Mouse (Mus musculus) forebrain, embryonic 15.5 days (tissue): ENCODE measurements around the gene Atp2b2. TPM values are rescaled to one million over a fixed set of nuclear protein-coding genes. Genes with fewer than 3 reads are reported as not detected.
A peak's percentile ranks its signal among the peaks of the same experiment; 100 is the strongest.

ENCODE experiments used
- ATAC-seq: fragments of 200-750 bp; cut with Nextera tagmentation; replicated peaks from 2 replicates; pipeline ENCODE4 v1.8.0; 2017; ENCODE audit warnings: mild to moderate bottlenecking, moderate TSS enrichment, moderate library complexity
- H3K27ac ChIP-seq: fragments of 300-500 bp; sonication (generic); replicated peaks from 2 replicates; pipeline ENCODE4 v1.5.1; 2015; ENCODE audit warnings: mild to moderate bottlenecking, inconsistent platforms
- H3K27me3 ChIP-seq: fragments of 300-500 bp; sonication (generic); 2 replicates; pipeline ENCODE4 v1.6.1; 2015; ENCODE audit warnings: inconsistent platforms
- H3K36me3 ChIP-seq: fragments of 300-500 bp; sonication (generic); 2 replicates; pipeline ENCODE4 v1.6.1; 2015; ENCODE audit warnings: mild to moderate bottlenecking, inconsistent platforms
- H3K4me1 ChIP-seq: fragments of 300-500 bp; sonication (generic); 2 replicates; pipeline ENCODE4 v1.6.1; 2015; ENCODE audit warnings: inconsistent platforms
- H3K4me2 ChIP-seq: fragments of 300-500 bp; sonication (generic); replicated peaks from 2 replicates; pipeline ENCODE4 v1.6.1; 2015; ENCODE audit warnings: mild to moderate bottlenecking, inconsistent platforms
- H3K4me3 ChIP-seq: fragments of 300-500 bp; sonication (generic); 2 replicates; pipeline ENCODE4 v1.5.1; 2015; ENCODE audit warnings: mild to moderate bottlenecking, inconsistent platforms
- H3K9ac ChIP-seq: fragments of 300-500 bp; sonication (generic); replicated peaks from 2 replicates; pipeline ENCODE4 v1.6.1; 2015; ENCODE audit warnings: mild to moderate bottlenecking, inconsistent platforms
- H3K9me3 ChIP-seq: fragments of 300-500 bp; sonication (generic); 2 replicates; pipeline ENCODE4 v1.6.1; 2016; ENCODE audit warnings: inconsistent platforms
- WGBS: fragments of 180-500 bp; shearing (Covaris S2); methylation state at CpG from one replicate; pipeline ENCODE4 v1.1.7; 2015; ENCODE audit warnings: mixed read lengths; 5-methylcytosine and 5-hydroxymethylcytosine counted together
- polyA plus RNA-seq: library from polyadenylated mRNA; unstranded; fragments of >200 nt; fragmentation: Nextera tagmentation; extraction: Ambion mirVana; gene quantifications from 2 replicates; pipeline ENCODE4 v1.2.1, GENCODE M21; 2015

Gene Atp2b2
- 26.6 and 28.8 TPM in 2 replicates for polyA plus RNA-seq

- Histone ChIP-seq H3K9me3 (no peaks in the 10 kb centered on the region), H3K27ac (no peak within 1 kb of the TSS), H3K27me3 (peaks cover 15% of the 10 kb centered on the region), H3K4me2 (peak within 1 kb of the TSS; percentile 99), H3K4me1 (peaks cover 11% of the 10 kb centered on the region), H3K4me3 (peak within 1 kb of the TSS; percentile 60), H3K9ac (peak within 1 kb of the TSS; percentile 71), H3K36me3 (no peaks in the 10 kb centered on the region)
- WGBS, result 30% methylated on average over 12 of the region's 12 CpGs
- 0 out of 2 replicates have a peak, but pooled peaks have one; percentile 24 for ATAC-seq
Measured at GRCm38 (mm10) chr6:114042332-114042731, at the start of gene Atp2b2. TSS of gene Atp2b2 (minus strand) at chr6:114042613.

DNA sequence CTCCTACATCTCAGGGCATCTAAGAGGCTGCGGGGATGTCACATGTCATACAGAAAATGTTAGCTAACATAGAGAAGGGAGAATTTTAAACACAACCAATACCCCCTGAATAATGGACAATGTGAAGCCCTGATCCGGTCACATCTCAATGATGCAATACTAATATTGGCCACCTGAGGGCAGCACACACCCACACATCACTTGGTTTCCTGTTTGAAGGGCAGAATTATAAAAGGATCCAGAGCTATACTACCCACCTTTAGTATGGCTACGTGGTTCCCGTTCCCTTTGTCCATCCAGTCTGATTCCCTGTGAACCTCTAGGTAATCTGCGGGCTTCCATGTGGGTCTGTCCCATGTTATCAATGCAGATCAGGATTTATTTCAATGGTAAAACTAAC is 47.2 kb upstream of the Atp2b2 start:
- Histone ChIP-seq H3K36me3 (no peaks in the 10 kb centered on the region), H3K4me3 (no peak overlapping the region), H3K9ac (no peak overlapping the region), H3K4me1 (peaks cover 7% of the 10 kb centered on the region; the same call in 1 of the 2 replicates), H3K4me2 (no peak overlapping the region), H3K27ac (no peak overlapping the region), H3K9me3 (no peaks in the 10 kb centered on the region), H3K27me3 (peaks cover 11% of the 10 kb centered on the region)
- peak; percentile 50 for ATAC-seq
- WGBS, result 11% methylated on average over 5 of the region's 5 CpGs

DNA sequence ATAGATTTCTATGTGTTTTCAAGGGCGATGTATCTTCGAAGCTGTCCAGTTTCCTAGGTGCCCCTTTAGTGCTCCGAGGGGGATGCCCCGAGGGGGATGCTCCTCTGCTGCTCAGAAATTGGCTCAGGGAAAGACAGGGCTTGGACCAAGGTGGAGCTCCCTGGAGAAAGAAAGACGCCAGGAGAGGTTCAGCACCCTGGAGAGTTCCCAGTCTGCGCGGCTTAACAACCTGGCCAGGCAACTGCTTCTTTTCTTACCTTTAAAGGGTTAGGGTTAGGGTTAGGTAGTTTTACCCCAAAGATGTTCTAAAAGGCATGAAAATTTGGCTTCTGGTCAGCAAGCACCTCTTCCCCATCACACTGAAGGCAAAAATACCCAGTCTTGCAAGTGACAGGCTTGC is 44.7 kb upstream of the Atp2b2 start:
- H3K36me3 ChIP-seq, result no peaks in the 10 kb centered on the region
- no peak overlapping the region for H3K9ac ChIP-seq
- no peak overlapping the region for H3K27ac ChIP-seq
- WGBS, result 27% methylated on average over 7 of the region's 7 CpGs
- ATAC-seq, result no peak
- peaks cover 11% of the 10 kb centered on the region for H3K27me3 ChIP-seq
- no peaks in the 10 kb centered on the region for H3K4me1 ChIP-seq
- no peak overlapping the region for H3K4me3 ChIP-seq
- no peaks in the 10 kb centered on the region for H3K9me3 ChIP-seq
- H3K4me2 ChIP-seq, result no peak overlapping the region

GRCm38 (mm10) chr6:114078556-114078955 is 36.1 kb upstream of the Atp2b2 start:
- Histone ChIP-seq H3K27ac (no peak overlapping the region), H3K9me3 (no peaks in the 10 kb centered on the region)

GRCm38 (mm10) chr6:114076560-114076959 is 34.1 kb upstream of the Atp2b2 start:
- no peaks in the 10 kb centered on the region for H3K9me3 ChIP-seq
- 59% methylated on average over 3 of the region's 3 CpGs for WGBS
- no peak overlapping the region for H3K27ac ChIP-seq
- H3K36me3 ChIP-seq, result no peaks in the 10 kb centered on the region
- no peak overlapping the region for H3K9ac ChIP-seq
- no peaks in the 10 kb centered on the region for H3K4me1 ChIP-seq
- no peak overlapping the region for H3K4me3 ChIP-seq
- no peaks in the 10 kb centered on the region for H3K27me3 ChIP-seq
- H3K4me2 ChIP-seq, result no peak overlapping the region
- ATAC-seq, result peak; percentile 80

More at GRCm38 (mm10) chr6:114078556-114078955, 36.1 kb upstream of the Atp2b2 start:
- Histone ChIP-seq H3K4me3 (no peak overlapping the region), H3K4me2 (no peak overlapping the region), H3K27me3 (no peaks in the 10 kb centered on the region), H3K4me1 (no peaks in the 10 kb centered on the region), H3K36me3 (no peaks in the 10 kb centered on the region), H3K9ac (no peak overlapping the region)
- ATAC-seq, result no peak

- 67% methylated on average over 5 of the region's 5 CpGs for WGBS
- ATAC-seq, result no peak
- no peak overlapping the region for H3K9ac ChIP-seq
Measured at GRCm38 (mm10) chr6:114076061-114076460, 33.6 kb upstream of the Atp2b2 start.

GRCm38 (mm10) chr6:114074929-114075328 is 32.5 kb upstream of the Atp2b2 start:
- Histone ChIP-seq H3K27ac (no peak overlapping the region), H3K4me1 (no peaks in the 10 kb centered on the region), H3K4me2 (no peak overlapping the region), H3K9me3 (no peaks in the 10 kb centered on the region), H3K36me3 (no peaks in the 10 kb centered on the region), H3K9ac (no peak overlapping the region), H3K4me3 (no peak overlapping the region), H3K27me3 (no peaks in the 10 kb centered on the region)
- no peak for ATAC-seq
- WGBS, result 63% methylated on average over 10 of the region's 10 CpGs

More at GRCm38 (mm10) chr6:114076061-114076460, 33.6 kb upstream of the Atp2b2 start:
- H3K4me1 ChIP-seq, result no peaks in the 10 kb centered on the region
- no peaks in the 10 kb centered on the region for H3K27me3 ChIP-seq
- H3K9me3 ChIP-seq, result no peaks in the 10 kb centered on the region
- H3K27ac ChIP-seq, result no peak overlapping the region
- no peaks in the 10 kb centered on the region for H3K36me3 ChIP-seq
- H3K4me2 ChIP-seq, result no peak overlapping the region
- H3K4me3 ChIP-seq, result no peak overlapping the region

DNA sequence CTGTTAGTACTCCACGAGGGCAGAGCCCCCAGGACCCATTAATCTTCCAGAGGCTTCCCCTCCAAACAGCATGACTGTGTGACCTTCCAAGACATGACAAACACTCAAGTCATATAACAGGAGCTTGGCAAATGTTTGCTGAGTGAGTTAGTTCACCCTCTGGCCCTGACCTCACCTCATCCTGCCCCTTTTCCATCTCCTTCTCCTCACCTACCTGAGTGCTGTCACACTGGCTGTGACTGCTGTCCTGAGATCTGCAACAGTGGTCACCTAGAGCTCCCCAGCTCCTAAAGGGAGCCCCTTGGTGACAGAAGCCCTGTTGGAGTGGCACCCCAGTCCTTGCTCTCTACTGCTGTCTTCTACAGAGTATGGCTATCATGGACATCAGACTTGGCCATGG is 31.8 kb upstream of the Atp2b2 start:
- Histone ChIP-seq H3K9me3 (no peaks in the 10 kb centered on the region), H3K4me2 (no peak overlapping the region), H3K27ac (no peak overlapping the region), H3K9ac (no peak overlapping the region), H3K4me3 (no peak overlapping the region), H3K4me1 (no peaks in the 10 kb centered on the region), H3K36me3 (no peaks in the 10 kb centered on the region), H3K27me3 (no peaks in the 10 kb centered on the region)
- ATAC-seq, result no peak
- 38% methylated on average over 1 of the region's 1 CpGs for WGBS

DNA sequence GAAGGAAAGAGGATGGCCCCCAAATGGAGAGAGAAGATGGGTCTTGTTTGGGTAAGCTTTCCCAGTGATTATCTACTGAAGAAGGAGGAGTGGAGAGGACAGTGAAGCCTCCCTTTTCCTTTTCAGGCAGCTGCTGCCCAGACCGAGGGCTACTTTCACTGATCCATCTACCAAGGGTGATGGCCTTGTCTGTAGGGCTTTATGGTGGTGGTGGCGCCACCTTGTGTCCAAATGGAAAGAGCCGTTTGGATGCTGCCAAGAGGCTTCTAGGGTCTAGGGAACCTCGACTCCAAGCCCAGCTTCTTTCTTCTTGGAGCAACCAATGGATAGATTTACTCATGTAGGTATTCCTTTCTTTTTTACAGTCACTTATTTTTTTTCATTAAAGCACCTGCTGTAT is 29.2 kb upstream of the Atp2b2 start:
- WGBS, result 4% methylated on average over 4 of the region's 4 CpGs
- Histone ChIP-seq H3K27me3 (no peaks in the 10 kb centered on the region), H3K4me1 (no peaks in the 10 kb centered on the region), H3K4me3 (no peak overlapping the region), H3K9ac (no peak overlapping the region), H3K9me3 (no peaks in the 10 kb centered on the region), H3K36me3 (no peaks in the 10 kb centered on the region), H3K4me2 (no peak overlapping the region), H3K27ac (no peak overlapping the region)
- ATAC-seq, result 0 out of 2 replicates have a peak, but pooled peaks have one; percentile 63

GRCm38 (mm10) chr6:114063100-114063499 is 20.7 kb upstream of the Atp2b2 start:
- no peak overlapping the region for H3K4me2 ChIP-seq
- H3K9me3 ChIP-seq, result no peaks in the 10 kb centered on the region
- no peaks in the 10 kb centered on the region for H3K4me1 ChIP-seq
- no peak overlapping the region for H3K9ac ChIP-seq
- no peak overlapping the region for H3K4me3 ChIP-seq
- no peaks in the 10 kb centered on the region for H3K36me3 ChIP-seq
- 83% methylated on average over 2 of the region's 2 CpGs for WGBS
- H3K27me3 ChIP-seq, result no peaks in the 10 kb centered on the region
- ATAC-seq, result no peak
- H3K27ac ChIP-seq, result no peak overlapping the region

GRCm38 (mm10) chr6:114062688-114063087 is 20.3 kb upstream of the Atp2b2 start:
- ATAC-seq, result no peak
- Histone ChIP-seq H3K27ac (no peak overlapping the region), H3K4me2 (no peak overlapping the region), H3K4me1 (no peaks in the 10 kb centered on the region), H3K36me3 (no peaks in the 10 kb centered on the region), H3K4me3 (no peak overlapping the region), H3K27me3 (no peaks in the 10 kb centered on the region), H3K9me3 (no peaks in the 10 kb centered on the region), H3K9ac (no peak overlapping the region)

- Histone ChIP-seq H3K36me3 (no peaks in the 10 kb centered on the region), H3K4me2 (no peak overlapping the region), H3K27me3 (no peaks in the 10 kb centered on the region), H3K9me3 (no peaks in the 10 kb centered on the region), H3K4me1 (no peaks in the 10 kb centered on the region), H3K9ac (no peak overlapping the region), H3K27ac (no peak overlapping the region), H3K4me3 (no peak overlapping the region)
- no peak for ATAC-seq
- WGBS, result 85% methylated on average over 7 of the region's 7 CpGs
Measured at GRCm38 (mm10) chr6:114059206-114059605, 16.8 kb upstream of the Atp2b2 start.

GRCm38 (mm10) chr6:114058030-114058808 is 15.8 kb upstream of the Atp2b2 start:
- H3K4me1 ChIP-seq, result no peaks in the 10 kb centered on the region
- H3K27ac ChIP-seq, result no peak overlapping the region
- H3K4me3 ChIP-seq, result no peak overlapping the region
- ATAC-seq, result no peak
- H3K4me2 ChIP-seq, result no peak overlapping the region
- H3K36me3 ChIP-seq, result no peaks in the 10 kb centered on the region
- 75% methylated on average over 15 of the region's 15 CpGs for WGBS
- H3K27me3 ChIP-seq, result no peaks in the 10 kb centered on the region
- no peak overlapping the region for H3K9ac ChIP-seq
- no peaks in the 10 kb centered on the region for H3K9me3 ChIP-seq
